Mouse (Mus musculus) kidney, embryonic 15.5 days (tissue): Measurements from ENCODE around the gene Vps13d. TPM values are rescaled to one million over a fixed set of nuclear protein-coding genes. Genes with fewer than 3 reads are reported as not detected.

Source experiments
- ATAC-seq: fragments of 200-750 bp; cut with Nextera tagmentation; replicated peaks from 2 replicates; pipeline ENCODE4 v1.8.0; 2017; ENCODE audit warnings: moderate TSS enrichment; ENCODE audit not compliant: low FRiP score
- H3K27ac ChIP-seq: fragments of 300-500 bp; sonication (generic); 2 replicates; pipeline ENCODE4 v1.5.1; 2015; ENCODE audit warnings: mild to moderate bottlenecking, inconsistent platforms
- H3K27me3 ChIP-seq: fragments of 300-500 bp; sonication (generic); 2 replicates; pipeline ENCODE4 v1.6.1; 2015; ENCODE audit warnings: inconsistent platforms
- H3K36me3 ChIP-seq: fragments of 300-500 bp; sonication (generic); 2 replicates; pipeline ENCODE4 v1.6.1; 2015; ENCODE audit warnings: inconsistent platforms
- H3K4me1 ChIP-seq: fragments of 300-500 bp; sonication (generic); 2 replicates; pipeline ENCODE4 v1.6.1; 2015; ENCODE audit warnings: inconsistent platforms
- H3K4me2 ChIP-seq: fragments of 300-500 bp; sonication (generic); 2 replicates; pipeline ENCODE4 v1.6.1; 2015; ENCODE audit warnings: moderate library complexity, mild to moderate bottlenecking, inconsistent platforms
- H3K4me3 ChIP-seq: fragments of 300-500 bp; sonication (generic); replicated peaks from 2 replicates; pipeline ENCODE4 v1.5.1; 2015; ENCODE audit warnings: mild to moderate bottlenecking, inconsistent platforms
- H3K9ac ChIP-seq: fragments of 300-500 bp; sonication (generic); 2 replicates; pipeline ENCODE4 v1.6.1; 2015; ENCODE audit warnings: mild to moderate bottlenecking, inconsistent platforms
- H3K9me3 ChIP-seq: fragments of 300-500 bp; sonication (generic); replicated peaks from 2 replicates; pipeline ENCODE4 v1.6.1; 2016; ENCODE audit warnings: inconsistent platforms
- WGBS: fragments of 180-500 bp; shearing (Covaris S2); methylation state at CpG from one replicate; pipeline ENCODE4 v1.1.7; 2015; ENCODE audit warnings: mixed read lengths; 5-methylcytosine and 5-hydroxymethylcytosine counted together
- polyA plus RNA-seq: library from polyadenylated mRNA; unstranded; fragments of >200 nt; fragmentation: Nextera tagmentation; extraction: Ambion mirVana; gene quantifications from 2 replicates; pipeline ENCODE4 v1.2.1, GENCODE M21; 2015

Gene Vps13d
- polyA plus RNA-seq, 1 experiment from 2014 or later: 9.9 TPM

DNA sequence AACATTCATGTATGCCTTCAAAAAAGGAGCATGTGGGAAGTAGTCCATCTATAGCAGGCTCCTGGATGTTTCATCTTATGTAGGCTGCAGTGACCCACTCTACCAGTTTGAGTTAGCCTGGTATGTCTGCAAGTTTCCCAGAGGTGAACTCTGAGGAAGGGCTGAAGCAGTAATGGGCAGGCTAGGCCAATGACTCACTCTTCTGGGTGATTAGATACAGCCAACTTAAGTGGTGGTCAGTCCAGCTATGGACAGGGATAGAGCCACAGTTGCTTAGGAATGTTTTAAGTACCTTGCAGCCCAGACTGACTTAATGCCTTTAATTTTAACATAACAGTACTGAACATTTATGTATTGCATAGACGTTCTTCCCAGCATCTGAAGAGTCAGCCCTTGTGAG is 192.1 kb downstream of the Vps13d start:
- no peak overlapping the region for H3K4me2 ChIP-seq
- 84% methylated on average over 1 of the region's 1 CpGs for WGBS
- 0 out of 2 replicates have a peak overlapping the region, but pooled peaks have one; percentile 18 for H3K27ac ChIP-seq
- H3K9ac ChIP-seq: no peak overlapping the region
- H3K27me3 ChIP-seq: no peaks in the 10 kb centered on the region
- no peaks in the 10 kb centered on the region for H3K9me3 ChIP-seq
- H3K36me3 ChIP-seq: 0 out of 2 replicates have a peak, but pooled peaks cover 3% of the 10 kb centered on the region
- peaks cover 41% of the 10 kb centered on the region for H3K4me1 ChIP-seq
- no peak for ATAC-seq
- H3K4me3 ChIP-seq: no peak overlapping the region

DNA sequence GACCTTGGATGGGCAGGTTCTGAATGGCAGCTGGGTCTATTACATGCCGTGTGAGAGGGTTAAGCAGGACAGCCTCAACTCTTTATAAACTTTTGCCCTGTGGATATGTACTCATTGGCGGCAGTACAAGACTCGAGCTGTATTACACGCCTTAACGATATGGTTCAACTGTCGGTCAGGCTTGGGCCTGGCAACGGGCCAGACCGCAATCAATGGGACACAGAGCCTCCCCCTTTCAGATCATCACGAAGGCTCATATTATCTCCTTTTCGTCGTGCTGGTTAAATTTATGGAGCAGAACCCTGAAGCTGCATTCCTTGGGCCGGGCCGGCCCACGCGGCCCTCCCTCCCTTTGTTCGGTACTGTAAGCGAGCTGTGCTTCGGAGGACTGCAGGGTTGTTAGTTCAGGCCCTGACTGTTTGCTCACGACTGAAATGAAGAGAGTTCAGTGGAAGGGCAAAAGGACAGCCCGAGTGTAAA is 194.9 kb downstream of the Vps13d start:
- peak overlapping the region; percentile 98 for H3K27ac ChIP-seq
- H3K27me3 ChIP-seq: no peaks in the 10 kb centered on the region
- WGBS: 3% methylated on average over 20 of the region's 20 CpGs
- H3K4me2 ChIP-seq: peak overlapping the region; percentile 6; the same call in 1 of the 2 replicates
- no peak overlapping the region for H3K4me3 ChIP-seq
- H3K9ac ChIP-seq: no peak overlapping the region
- no peaks in the 10 kb centered on the region for H3K36me3 ChIP-seq
- H3K9me3 ChIP-seq: no peaks in the 10 kb centered on the region
- peak; percentile 94 for ATAC-seq
- peaks cover 60% of the 10 kb centered on the region for H3K4me1 ChIP-seq

DNA sequence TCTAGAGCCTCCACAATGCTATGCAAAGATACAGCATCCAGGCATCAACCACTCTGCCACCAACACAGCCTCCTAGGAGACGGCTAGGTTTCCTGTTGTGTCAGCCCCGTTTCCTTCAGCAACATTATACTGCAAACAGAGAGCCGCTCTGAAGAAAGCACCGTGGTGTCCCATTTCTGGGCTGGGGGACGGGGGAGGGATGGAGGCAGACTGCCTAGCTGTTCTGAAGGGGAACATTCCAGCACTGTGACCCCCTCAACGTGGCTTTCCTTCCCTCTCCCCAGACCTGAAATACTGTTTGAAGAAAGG is 195.3 kb downstream of the Vps13d start:
- peak overlapping the region; percentile 98 for H3K27ac ChIP-seq
- peaks cover 63% of the 10 kb centered on the region for H3K4me1 ChIP-seq
- H3K36me3 ChIP-seq: no peaks in the 10 kb centered on the region
- no peak; the same call in 1 of the 2 replicates for ATAC-seq
- H3K4me2 ChIP-seq: peak overlapping the region; percentile 6; the same call in 1 of the 2 replicates
- WGBS: 7% methylated on average over 6 of the region's 6 CpGs
- H3K4me3 ChIP-seq: no peak overlapping the region
- H3K9me3 ChIP-seq: no peaks in the 10 kb centered on the region
- H3K9ac ChIP-seq: no peak overlapping the region
- no peaks in the 10 kb centered on the region for H3K27me3 ChIP-seq

DNA sequence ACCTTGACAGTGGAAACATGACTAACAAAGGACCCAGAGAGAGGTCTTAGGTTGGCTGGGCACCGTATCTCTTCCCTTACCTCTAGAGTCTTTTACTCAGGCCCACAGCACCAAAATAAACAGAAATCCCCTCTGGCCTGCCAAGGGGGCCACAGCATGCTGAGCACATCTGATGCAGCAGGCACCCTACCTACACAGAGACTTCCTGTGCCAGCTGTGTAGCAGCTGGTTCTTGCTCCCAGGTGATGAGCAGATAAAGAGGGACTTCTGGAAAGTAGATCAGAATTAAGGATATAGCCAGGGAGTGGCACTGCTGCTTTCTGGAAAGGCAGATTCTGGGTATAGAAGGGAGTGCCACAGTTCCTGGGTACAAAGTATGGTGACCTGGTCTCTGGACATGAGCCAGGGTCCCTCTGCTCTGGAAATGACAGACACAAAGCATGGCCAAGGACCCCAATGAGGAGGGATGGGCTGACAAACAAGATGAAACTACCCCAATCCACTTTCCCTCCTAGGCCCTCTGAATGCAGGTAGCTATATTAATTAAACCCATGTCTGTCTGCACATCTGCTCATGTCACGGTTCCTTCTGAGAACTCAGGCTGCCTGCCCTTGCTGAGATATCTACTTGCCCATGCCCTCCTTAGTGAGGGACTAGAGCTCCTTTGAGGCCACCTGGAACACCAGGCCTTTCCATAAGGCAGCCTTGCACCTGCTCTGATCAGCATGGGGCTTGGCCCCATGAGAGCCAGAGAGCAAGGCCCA is 195.8 kb downstream of the Vps13d start:
- Histone ChIP-seq H3K36me3 (no peaks in the 10 kb centered on the region), H3K4me1 (peaks cover 65% of the 10 kb centered on the region), H3K4me3 (no peak overlapping the region), H3K9ac (no peak overlapping the region), H3K27ac (peak overlapping the region; percentile 98), H3K4me2 (peak overlapping the region; percentile 6; the same call in 1 of the 2 replicates), H3K9me3 (no peaks in the 10 kb centered on the region), H3K27me3 (no peaks in the 10 kb centered on the region)
- no peak for ATAC-seq
- 70% methylated on average over 2 of the region's 2 CpGs for WGBS

DNA sequence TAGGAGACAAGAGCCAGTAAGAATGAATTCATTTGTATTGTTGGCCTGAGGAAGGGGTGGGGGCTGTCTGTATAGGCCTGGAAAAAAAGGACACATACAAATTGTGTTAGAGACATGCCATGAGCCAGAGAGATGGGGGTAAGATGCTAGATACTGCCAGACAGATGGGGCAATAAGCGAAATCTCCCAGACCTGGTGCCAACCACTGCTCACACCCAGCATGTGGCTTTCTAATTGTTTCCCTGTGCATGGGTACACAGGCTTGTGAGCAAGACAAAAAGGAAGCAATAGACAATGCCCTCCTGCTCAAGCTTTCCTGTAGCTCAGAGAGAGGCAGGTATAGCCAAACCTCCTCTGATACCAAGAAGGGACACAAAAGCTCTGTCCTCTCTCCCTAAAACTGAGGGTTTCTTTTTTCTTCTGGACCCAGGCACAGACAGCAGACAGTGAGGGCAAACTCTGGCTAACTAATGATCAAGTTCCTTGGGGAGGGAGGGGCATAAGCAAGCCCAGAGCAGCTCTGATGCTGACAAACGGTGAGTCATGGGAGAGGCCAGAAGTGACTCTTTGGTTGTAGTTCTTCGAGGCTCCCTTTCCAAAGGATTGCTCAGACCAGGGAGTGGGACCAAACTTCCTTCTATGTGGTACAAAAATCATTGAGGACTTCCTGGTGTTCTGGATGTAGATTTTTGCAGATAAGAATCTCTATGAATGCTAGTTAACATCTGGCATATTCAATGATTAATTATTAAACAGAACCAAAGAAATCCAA is 196.7 kb downstream of the Vps13d start:
- Histone ChIP-seq H3K9me3 (no peaks in the 10 kb centered on the region), H3K9ac (no peak overlapping the region), H3K4me3 (no peak overlapping the region), H3K27me3 (no peaks in the 10 kb centered on the region), H3K36me3 (no peaks in the 10 kb centered on the region), H3K27ac (peak overlapping the region; percentile 98), H3K4me2 (no peak overlapping the region), H3K4me1 (peaks cover 74% of the 10 kb centered on the region)
- WGBS: 39% methylated on average over 3 of the region's 3 CpGs
- no peak for ATAC-seq

DNA sequence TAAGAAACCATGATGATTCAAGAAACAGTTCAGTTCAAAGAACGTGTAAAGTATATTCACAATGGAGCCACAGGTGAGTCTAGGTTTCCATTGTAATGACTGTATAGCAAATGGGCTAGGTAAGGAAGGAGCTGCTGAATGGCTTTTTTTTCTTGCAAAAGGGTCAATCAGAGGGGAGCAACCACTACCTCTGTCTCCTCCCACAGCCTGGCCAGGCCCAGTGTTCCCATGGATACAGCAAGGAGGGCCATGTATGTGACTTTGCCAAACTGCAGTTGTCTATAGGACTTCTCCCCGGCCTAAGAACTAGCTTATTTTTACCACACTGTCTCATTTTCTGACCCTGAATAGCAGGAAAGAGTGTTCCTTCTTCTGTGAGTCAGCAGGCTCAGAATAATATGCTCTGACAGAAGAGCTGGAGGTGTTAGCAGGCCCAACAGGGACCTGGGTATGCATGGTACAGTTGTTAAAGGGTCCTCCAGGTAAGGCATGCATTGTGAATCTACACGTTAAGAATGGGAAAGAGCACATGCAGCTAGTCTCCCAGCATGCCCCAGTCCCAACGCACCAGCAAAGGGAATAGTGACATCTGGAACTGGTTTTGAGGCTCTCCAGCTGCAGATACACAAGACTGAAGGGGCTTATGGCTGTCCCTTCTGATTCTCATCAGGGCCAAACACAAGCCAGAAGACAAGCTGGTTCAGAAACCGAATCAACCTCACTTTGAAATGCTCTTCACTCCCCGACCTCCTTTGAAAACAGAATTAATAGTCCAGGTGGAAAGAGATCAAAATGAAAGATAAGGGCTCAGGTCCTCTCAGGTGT is 197.6 kb downstream of the Vps13d start:
- no peak overlapping the region for H3K4me2 ChIP-seq
- peaks cover 83% of the 10 kb centered on the region for H3K4me1 ChIP-seq
- no peaks in the 10 kb centered on the region for H3K27me3 ChIP-seq
- no peaks in the 10 kb centered on the region for H3K9me3 ChIP-seq
- H3K4me3 ChIP-seq: no peak overlapping the region
- 62% methylated on average over 6 of the region's 6 CpGs for WGBS
- no peaks in the 10 kb centered on the region for H3K36me3 ChIP-seq
- no peak overlapping the region for H3K9ac ChIP-seq
- ATAC-seq: no peak
- peak overlapping the region; percentile 98 for H3K27ac ChIP-seq

DNA sequence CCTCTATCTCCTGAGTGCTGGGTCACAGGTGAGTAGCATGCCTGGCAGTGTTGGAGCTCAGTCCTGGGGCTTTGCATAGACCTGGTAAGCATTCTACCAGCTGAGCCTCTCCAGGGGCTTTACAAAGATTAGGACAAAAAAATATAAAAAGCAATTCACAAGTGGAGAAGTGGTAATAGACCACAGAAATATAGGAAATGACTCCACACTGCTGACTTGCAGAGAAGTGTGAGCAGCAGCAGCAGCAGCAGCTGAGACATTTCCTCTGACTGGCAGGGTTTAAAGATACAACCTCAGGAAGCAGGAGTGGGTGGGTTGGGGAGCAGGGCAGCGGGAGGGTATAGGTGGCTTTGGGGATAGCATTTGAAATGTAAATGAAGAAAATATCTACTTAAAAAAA is 199.0 kb downstream of the Vps13d start:
- no peaks in the 10 kb centered on the region for H3K27me3 ChIP-seq
- peaks cover 85% of the 10 kb centered on the region for H3K4me1 ChIP-seq
- 24% methylated on average over 1 of the region's 1 CpGs for WGBS
- H3K36me3 ChIP-seq: no peaks in the 10 kb centered on the region
- H3K27ac ChIP-seq: peak overlapping the region; percentile 63
- no peak overlapping the region for H3K4me3 ChIP-seq
- no peak for ATAC-seq
- H3K9me3 ChIP-seq: no peaks in the 10 kb centered on the region
- no peak overlapping the region for H3K9ac ChIP-seq
- H3K4me2 ChIP-seq: no peak overlapping the region

DNA sequence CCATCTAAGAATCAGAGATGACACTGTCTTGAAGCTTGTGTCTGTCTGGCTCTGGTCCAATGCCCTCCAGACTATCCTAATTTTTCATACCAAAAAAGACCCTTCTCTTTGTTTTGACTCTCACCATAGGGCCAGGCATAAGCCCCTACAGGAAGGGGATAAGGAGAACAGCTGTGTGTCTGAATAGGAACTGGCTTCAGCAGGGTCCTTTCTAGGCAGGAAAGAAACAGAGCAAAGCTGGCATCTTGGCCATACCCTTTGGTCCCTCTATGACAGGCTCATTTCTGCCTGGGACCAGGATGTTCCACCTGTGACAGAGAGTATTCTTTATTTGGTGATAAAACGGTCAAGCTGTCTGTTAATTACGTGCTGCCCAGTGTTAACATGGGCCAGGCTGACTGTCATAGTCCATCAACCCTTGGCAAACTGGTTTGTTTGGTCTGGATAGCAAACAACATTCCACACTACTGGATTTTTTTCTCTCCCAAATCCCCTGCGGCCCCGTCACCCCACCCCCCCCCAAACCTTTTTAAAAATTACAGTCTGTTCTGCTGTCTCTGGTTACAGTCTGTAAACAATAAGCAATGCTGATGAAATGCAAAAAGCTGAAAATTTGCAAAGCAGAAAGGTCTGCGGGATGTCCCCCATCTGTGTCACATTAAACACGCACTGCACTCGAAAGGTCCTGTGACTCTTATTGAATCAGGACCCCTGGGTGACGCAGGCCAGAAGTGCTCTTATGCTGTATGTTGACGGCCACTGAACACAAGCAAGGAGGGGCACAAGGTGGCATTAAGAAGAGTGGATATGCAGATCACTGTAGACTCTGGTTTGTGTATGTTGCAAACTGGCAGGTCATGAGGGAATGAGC is 201.5 kb downstream of the Vps13d start:
- Histone ChIP-seq H3K9ac (no peak overlapping the region), H3K4me1 (peaks cover 85% of the 10 kb centered on the region), H3K9me3 (no peaks in the 10 kb centered on the region), H3K4me3 (no peak overlapping the region), H3K27me3 (no peaks in the 10 kb centered on the region), H3K27ac (peak overlapping the region; percentile 67), H3K36me3 (no peaks in the 10 kb centered on the region), H3K4me2 (no peak overlapping the region)
- 39% methylated on average over 9 of the region's 9 CpGs for WGBS
- ATAC-seq: 0 out of 2 replicates have a peak, but pooled peaks have one; percentile 5

DNA sequence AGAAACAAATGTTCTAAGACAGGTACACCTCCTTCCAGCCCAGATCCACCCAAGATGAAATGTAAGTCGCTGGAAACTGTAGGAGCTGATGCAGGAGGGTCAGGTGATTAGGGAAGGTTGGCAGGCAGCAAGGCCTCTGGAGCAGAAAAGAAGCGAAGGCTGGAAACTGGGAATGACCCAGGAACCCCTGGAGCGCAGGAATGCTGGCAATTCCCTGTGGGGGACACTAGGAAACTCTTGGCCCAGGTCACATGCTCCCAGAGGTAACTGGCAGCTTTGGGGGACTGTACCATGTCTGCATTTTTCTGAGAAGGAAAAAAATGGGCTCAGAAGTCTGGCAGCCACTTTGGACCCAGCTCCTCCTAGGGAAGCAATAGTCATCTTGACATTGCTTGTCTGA is 202.4 kb downstream of the Vps13d start:
- no peak for ATAC-seq
- no peak overlapping the region for H3K9ac ChIP-seq
- no peak overlapping the region for H3K4me2 ChIP-seq
- no peaks in the 10 kb centered on the region for H3K27me3 ChIP-seq
- peak overlapping the region; percentile 67 for H3K27ac ChIP-seq
- H3K36me3 ChIP-seq: no peaks in the 10 kb centered on the region
- WGBS: 44% methylated on average over 3 of the region's 3 CpGs
- peaks cover 83% of the 10 kb centered on the region for H3K4me1 ChIP-seq
- H3K4me3 ChIP-seq: no peak overlapping the region
- no peaks in the 10 kb centered on the region for H3K9me3 ChIP-seq

DNA sequence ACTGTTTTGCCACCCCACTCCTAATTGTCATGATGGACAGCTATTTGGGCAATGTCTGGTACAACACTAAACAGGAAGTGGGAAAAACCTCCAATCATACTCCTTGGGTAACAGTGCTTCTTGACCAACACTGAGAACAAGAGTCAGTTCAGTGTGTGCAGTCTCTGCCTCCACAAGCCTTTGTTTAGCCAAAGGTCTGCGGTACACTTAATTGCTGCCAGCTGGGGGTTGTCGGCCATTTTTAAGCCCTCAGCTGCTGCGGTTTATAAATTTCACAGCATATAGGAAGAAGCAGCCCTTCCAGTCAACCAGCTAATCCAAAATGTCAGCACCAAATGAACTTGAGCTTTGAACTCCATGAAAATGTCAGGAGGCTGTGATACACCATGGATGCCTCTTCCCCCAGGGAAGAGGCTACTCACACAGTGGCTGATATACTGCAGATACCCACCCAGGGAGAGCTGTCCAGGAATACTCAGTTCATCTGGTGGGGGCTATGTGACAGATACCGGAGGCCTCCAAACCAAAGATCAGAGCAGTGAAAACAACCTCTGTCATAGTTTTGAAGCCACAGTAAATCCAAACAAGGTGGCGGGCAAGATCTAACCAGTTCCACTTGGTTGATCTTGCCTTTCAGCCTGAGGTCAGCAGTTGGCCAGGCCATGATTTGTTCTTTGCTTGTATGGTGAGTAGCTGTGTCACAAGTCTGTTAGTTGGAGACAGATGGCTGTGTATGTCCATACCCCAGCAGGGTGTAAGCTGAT is 206.2 kb downstream of the Vps13d start:
- 30% methylated on average over 5 of the region's 5 CpGs for WGBS
- peak overlapping the region; percentile 83 for H3K27ac ChIP-seq
- H3K27me3 ChIP-seq: no peaks in the 10 kb centered on the region
- no peak overlapping the region for H3K4me2 ChIP-seq
- peak; percentile 72 for ATAC-seq
- no peaks in the 10 kb centered on the region for H3K36me3 ChIP-seq
- no peak overlapping the region for H3K9ac ChIP-seq
- peaks cover 70% of the 10 kb centered on the region for H3K4me1 ChIP-seq
- no peaks in the 10 kb centered on the region for H3K9me3 ChIP-seq
- no peak overlapping the region for H3K4me3 ChIP-seq
